Mouse (Mus musculus): ENCODE measurements at regions not wholly inside any gene's neighbourhood (a gene's known extent, or its start where the extent isn't known, plus 50 kb on each side); places are given as distances from the start of the nearest gene placed in this dataset.

- DNase-seq = no peak
Measured at GRCm38 (mm10) chrX:23556271-23556670, 136.6 kb upstream of the Wdr44 start.

GRCm38 (mm10) chrX:23565581-23565980, 127.3 kb upstream of the Wdr44 start:
- peak; percentile 67 for DNase-seq
